Mouse (Mus musculus) MEL (cell line): Measurements from ENCODE around the gene Tenm3.

Experiments
- CHD1 ChIP-seq: IDR thresholded peaks from 2 replicates; pipeline ENCODE4 v1.6.1; 2012; ENCODE audit warnings: low read depth, mild to moderate bottlenecking, inconsistent platforms, low read length, improper control_type of control experiment
- CTCF ChIP-seq, 3 experiments: IDR thresholded peaks in 2 of 3; conservative IDR thresholded peaks in 1 of 3; 2 replicates each; pipeline ENCODE4 v1.5.1; 2011 to 2012; ENCODE audit warnings: low read length in 3 of 3, low read depth in 2 of 3, mild to moderate bottlenecking in 2 of 3, improper control_type of control experiment in 1 of 3, inconsistent platforms in 1 of 3, mixed read lengths in 1 of 3, moderate library complexity in 1 of 3; ENCODE audit not compliant: control insufficient read depth in 1 of 3, insufficient read depth in 1 of 3, poor library complexity in 1 of 3, severe bottlenecking in 1 of 3
- E2F4 ChIP-seq: IDR thresholded peaks from 2 replicates; pipeline ENCODE4 v1.6.1; 2011; ENCODE audit warnings: low read depth, low read length, improper control_type of control experiment, borderline replicate concordance
- EP300 ChIP-seq, 2 experiments: IDR thresholded peaks; 2 replicates each; pipeline ENCODE4 v1.6.1; 2011; ENCODE audit warnings: improper control_type of control experiment in 2 of 2, low read length in 2 of 2, low read depth in 1 of 2, mild to moderate bottlenecking in 1 of 2
- ETS1 ChIP-seq: IDR thresholded peaks from 2 replicates; pipeline ENCODE4 v1.6.1; 2012; ENCODE audit warnings: low read depth, mild to moderate bottlenecking, inconsistent platforms, low read length, improper control_type of control experiment, moderate library complexity
- GATA1 ChIP-seq: IDR thresholded peaks from 2 replicates; pipeline ENCODE4 v1.6.1; 2011; ENCODE audit warnings: low read depth, low read length, improper control_type of control experiment
- MAZ ChIP-seq: IDR thresholded peaks from 2 replicates; pipeline ENCODE4 v1.6.1; 2012; ENCODE audit warnings: low read depth, mild to moderate bottlenecking, inconsistent platforms, low read length, improper control_type of control experiment
- RCOR1 ChIP-seq: IDR thresholded peaks from 2 replicates; pipeline ENCODE4 v1.6.1; 2012; ENCODE audit warnings: low read depth, mild to moderate bottlenecking, inconsistent platforms, low read length, improper control_type of control experiment
- TAL1 ChIP-seq: IDR thresholded peaks from 2 replicates; pipeline ENCODE4 v1.6.1; 2012; ENCODE audit warnings: mild to moderate bottlenecking, inconsistent platforms, low read length, moderate library complexity, mixed read lengths
- TBP ChIP-seq: IDR thresholded peaks from 2 replicates; pipeline ENCODE4 v1.8.0; 2011; ENCODE audit warnings: low read depth, low read length, improper control_type of control experiment
- TCF12 ChIP-seq: IDR thresholded peaks from 2 replicates; pipeline ENCODE4 v1.6.1; 2014; ENCODE audit warnings: low read depth, mild to moderate bottlenecking, inconsistent platforms, low read length, improper control_type of control experiment, moderate library complexity
- UBTF ChIP-seq: IDR thresholded peaks from 2 replicates; pipeline ENCODE4 v1.6.1; 2012; ENCODE audit warnings: low read depth, mild to moderate bottlenecking, inconsistent platforms, low read length, improper control_type of control experiment, moderate library complexity, borderline replicate concordance; ENCODE audit not compliant: insufficient read depth

- TF ChIP-seq TCF12, result no peak
- no peak for TF ChIP-seq CTCF (IDR thresholded peaks at IDR 0.05 in 2 of 3, conservative IDR thresholded peaks at IDR 0.05 in 1 of 3; ENCODE audit: control insufficient read depth in 1 of 3, insufficient read depth in 1 of 3, low read depth in 2 of 3, low read length in 3 of 3, poor library complexity in 1 of 3, severe bottlenecking in 1 of 3)
- TF ChIP-seq MAZ, result no peak
- no peak for TF ChIP-seq RCOR1
- no peak for TF ChIP-seq TAL1
- no peak for TF ChIP-seq UBTF
- TF ChIP-seq E2F4, result no peak
- no peak for TF ChIP-seq CHD1
- no peak for TF ChIP-seq EP300 (IDR thresholded peaks at IDR 0.05; ENCODE audit: low read depth in 1 of 2, low read length in 2 of 2)
- no peak for TF ChIP-seq GATA1
- no peak for TF ChIP-seq ETS1
- TF ChIP-seq TBP, result no peak
Observed at GRCm38 (mm10) chr8:48599028-48599427, 244.7 kb downstream of the Tenm3 start.
